Mouse (Mus musculus): ENCODE data around the gene Podxl2.

Gene Podxl2

DNA sequence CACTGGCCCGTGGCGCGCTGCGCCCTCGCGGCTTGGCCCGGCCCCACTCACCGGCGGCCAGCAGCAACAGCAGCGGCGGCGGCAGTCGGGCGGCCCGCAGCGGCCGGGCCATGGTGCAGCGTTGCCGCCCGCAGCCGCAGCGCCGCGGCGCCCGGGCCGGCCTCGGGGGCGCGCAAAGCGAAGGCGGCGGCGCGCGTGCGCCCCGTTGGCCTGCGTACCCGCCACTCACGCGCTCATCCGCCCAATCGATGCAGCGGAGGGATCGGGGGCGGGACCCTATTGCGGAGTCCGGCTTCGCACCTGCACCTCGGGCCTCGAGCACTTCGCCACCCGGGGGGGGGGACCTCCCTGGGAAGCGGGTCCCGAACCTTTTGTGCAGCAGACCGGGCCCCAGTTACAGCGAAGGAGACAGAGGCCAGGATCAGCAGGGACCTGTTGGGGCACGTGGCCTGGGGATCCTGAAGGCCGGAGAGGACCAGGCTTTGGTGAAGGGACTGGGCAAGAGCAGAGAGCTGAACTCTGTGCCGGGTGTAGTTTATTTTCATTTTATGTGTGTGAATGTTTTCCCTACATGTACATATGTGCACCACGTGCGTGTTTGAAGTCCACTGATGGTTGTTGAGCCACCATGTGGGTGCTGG is at the start of gene Podxl2:
TSS of gene Podxl2 (minus strand) at position 177 of the 641 bp plus-strand sequence.
- peak; percentile 15 to 25 for DNase-seq

DNA sequence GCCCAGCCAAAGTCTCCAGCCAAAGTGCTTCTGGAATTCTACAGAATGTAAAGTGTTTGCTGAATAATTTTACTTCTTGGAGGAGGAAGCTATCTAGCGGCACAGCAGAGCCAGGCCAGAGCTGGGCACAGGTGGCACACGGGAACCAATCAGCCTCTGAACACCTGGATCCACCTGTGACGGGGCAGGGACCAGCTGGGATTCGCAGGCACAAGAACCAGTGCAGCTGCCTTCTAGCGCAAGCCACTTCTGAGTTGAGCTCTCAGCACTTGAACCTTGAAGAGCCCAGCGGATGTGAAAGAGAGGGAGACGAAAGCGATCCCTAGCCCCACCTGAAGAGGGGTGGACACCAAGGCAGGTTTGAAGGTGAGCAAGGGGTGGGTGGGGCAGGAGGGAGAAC is 44.0 kb upstream of the Podxl2 start:
- DNase-seq: no peak

DNA sequence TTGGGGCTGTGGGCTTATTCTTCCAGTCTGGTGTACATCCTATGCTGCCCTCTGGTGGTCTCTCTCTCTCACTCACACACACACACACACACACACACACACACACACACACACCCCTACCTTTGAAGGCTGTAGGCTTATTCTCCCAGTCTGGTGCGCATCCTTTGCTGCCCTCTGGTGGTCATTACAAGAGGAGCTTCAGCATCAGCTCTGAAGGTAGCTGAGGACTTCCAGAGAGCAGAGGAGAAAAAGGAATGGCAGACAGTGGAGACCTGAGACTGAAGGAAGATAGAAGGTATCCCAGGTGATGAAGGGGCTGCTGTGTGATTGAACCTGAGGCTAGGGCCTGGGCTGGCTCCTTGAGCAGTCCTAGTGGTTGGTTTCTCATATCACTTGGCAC is 41.3 kb upstream of the Podxl2 start:
- peak; percentile 55 to 56 for DNase-seq

DNA sequence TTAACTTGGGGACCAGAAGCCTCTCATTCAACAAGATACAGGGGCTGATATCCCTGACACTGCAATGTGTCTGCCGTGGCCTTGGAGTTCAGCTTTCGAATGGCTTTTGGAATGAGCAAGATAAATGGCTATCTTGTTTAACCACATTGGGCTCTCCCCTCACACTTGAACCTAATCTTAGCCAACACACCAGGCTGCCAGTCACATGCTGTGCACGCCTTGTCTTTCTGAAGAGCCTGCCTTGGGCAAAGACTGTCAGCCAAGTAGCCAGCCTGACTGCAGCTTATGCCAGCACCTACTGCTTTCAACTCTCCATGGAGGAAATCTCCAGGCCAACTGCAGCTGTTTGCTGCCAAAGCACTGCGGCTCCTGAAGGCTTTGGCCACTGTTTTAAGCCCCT is 40.7 kb upstream of the Podxl2 start:
- DNase-seq: no peak

DNA sequence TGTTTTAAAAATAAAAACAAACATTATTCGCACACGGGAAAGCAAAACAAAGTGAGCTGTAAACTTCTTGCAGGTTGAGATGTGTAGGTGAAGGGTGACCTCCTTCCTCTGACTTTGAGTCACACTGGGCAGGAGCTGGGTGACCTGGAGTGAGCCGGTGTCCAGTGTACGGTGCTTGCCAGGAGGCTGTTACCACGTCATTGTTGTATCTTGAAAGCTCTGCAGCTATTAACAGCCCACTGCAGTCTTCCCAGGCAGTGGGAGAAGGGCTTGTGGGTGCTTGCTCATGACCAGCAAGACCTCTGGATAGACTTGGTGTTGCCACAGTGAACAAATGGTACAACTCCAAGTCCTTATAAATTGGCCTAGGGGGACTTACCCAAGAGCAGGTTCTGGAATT is 40.0 kb upstream of the Podxl2 start:
- no peak for DNase-seq

DNA sequence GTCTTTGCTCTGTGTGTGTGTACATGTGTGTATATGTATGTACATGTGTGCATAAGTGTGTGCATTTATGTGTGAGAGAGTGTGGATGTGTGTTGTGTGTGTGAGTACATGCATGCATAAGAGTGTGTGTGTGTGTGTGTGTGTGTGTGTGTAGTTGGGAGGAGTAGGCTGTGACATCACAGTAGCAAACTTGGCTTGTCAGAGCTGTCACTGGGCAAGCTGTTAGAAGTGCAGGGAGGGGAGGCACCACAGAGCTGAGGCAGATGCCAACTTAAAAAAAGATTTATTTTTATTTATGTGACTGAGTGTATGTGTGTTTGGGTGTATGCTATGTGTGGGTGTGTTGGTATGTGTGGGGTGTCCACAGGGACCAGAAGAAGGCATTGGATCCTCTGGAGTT is 38.6 kb upstream of the Podxl2 start:
- DNase-seq: no peak

DNA sequence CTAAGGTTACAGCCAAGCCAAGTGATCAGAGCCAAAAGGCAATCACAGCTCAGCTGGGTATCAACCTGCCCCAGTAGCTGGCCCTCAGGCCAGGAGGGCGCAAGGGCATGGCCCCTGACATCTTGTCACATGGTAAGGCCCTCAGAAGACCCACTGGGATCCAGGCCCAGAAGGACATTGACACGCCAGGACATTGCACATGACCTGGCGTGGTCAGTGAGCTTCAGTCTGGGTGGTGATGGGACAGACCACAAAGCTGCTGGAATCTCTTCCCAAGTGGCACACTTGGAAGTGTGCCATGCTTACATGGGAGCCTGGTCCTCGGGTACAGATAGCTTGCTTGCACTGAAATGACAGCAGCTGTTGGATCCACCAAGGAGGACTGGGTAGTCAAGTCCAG is 38.2 kb upstream of the Podxl2 start:
- DNase-seq: no peak

DNA sequence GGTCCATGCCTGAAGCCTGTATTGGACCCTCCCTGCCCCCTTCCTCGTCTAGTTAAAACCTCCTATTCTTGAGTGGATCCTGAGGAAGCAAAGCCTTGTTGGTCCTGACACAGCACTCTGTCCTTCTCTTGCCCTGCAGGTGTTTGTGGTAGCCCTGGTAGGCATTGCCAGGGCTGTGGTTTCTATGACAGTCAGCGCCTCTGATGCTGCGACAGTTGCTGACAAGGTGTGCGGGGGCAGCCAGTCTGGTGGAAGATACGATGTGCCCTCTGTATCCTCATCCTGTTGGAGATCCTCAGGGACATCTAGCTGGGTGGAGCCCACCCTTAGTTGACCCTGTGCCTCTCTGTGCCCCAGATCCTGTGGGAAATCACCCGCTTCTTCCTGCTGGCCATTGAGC is 34.3 kb upstream of the Podxl2 start:
- no peak for DNase-seq

DNA sequence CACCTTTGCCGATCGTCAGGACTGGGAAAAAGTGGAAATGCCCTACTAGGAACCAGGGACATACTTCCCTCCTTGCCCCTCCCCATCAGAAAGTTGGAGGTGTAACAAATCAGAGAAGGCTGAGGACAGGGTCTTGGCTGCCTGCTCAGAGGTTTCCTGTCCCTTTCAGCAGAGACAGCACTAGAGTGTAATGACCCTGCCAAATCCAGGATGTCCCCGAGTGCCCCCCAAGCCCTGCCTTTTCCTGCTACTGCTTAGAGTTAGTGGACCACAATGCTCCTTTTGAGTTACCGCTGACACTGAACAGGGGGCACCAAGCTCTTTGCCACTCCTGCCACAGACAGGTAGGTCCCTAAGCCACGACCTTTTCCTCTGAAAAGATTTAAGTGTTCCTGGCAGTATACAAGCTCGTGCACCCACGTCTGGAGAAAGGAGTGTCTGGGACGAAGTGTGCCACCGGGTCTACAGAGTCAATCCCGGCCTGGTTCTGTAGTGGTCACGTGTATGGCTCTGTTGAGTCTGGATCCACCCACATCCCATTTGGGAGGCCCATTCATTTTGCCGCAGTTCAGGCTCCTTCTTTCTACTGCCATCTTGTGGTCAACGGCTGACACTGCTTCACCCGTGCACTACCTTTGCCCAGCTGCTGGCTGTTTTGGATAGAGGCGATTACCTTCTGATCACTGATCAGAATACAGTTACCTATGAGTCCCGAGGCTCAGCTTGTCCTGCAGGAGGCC is 31.7 kb upstream of the Podxl2 start:
- peak; percentile 58 to 63 for DNase-seq

DNA sequence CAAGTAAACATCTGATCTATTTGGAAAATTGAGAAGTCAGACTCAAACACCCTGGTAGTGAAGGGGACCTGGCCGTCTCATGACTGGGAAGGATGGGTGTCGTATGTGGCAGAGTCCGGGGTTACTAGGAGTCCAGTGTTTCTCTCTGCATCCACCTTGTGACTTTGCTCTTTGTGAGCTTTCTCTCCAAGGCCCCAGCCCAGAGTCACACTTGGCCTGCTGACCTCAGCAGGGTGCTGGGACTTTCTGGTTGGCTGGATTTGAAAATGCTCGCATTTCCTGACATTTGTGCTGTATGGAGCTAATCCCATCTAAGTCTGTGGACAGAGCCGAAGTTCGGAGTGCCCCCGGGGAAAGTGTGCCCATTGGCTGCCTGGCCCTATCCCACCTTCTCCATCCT is 30.2 kb upstream of the Podxl2 start:
- DNase-seq: no peak

DNA sequence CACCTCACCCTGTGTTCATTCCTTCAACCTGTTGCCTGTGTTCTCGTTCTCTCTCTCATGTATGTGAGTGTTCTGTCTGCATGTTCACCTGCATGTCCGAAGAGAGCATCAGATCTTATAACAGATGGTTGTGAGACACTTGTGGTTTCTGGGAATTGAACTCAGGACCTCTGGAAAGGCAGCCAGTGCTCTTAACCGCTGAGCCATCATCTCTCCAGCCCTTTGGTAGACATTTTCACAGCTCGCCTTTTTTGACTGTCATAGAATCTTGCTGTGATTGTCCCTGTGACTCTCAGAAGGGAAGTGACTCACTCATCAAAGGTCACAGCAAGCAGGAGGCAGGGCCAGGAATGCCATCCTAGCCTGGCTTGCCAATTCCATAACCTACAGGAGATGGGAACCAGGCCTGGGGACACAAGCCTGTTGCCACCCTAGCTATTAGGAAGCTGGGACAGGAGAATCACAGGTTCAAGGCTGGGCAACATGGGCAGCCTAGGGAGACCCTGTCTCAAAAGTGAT is 29.7 kb upstream of the Podxl2 start:
- DNase-seq: no peak

DNA sequence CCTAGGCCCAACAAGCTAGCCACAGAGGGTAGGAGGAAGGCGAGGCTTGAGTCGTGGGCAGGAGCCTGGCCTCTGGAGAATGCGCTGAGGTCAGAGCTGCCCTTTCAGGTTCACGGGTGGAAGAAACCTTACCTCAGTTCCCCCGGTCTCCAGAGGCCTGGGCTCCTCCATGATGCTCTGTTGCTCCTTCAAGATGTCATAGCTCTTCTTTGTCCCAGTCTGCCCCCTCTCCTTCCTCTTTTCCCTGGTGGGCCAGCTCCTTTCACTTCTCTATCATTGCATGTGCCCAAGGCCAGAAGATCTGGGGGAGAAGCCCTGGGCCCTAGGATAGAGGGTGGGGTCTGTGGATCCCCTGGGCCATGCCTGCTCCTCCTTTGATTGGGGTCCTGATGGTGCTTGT is 28.9 kb upstream of the Podxl2 start:
- no peak for DNase-seq

DNA sequence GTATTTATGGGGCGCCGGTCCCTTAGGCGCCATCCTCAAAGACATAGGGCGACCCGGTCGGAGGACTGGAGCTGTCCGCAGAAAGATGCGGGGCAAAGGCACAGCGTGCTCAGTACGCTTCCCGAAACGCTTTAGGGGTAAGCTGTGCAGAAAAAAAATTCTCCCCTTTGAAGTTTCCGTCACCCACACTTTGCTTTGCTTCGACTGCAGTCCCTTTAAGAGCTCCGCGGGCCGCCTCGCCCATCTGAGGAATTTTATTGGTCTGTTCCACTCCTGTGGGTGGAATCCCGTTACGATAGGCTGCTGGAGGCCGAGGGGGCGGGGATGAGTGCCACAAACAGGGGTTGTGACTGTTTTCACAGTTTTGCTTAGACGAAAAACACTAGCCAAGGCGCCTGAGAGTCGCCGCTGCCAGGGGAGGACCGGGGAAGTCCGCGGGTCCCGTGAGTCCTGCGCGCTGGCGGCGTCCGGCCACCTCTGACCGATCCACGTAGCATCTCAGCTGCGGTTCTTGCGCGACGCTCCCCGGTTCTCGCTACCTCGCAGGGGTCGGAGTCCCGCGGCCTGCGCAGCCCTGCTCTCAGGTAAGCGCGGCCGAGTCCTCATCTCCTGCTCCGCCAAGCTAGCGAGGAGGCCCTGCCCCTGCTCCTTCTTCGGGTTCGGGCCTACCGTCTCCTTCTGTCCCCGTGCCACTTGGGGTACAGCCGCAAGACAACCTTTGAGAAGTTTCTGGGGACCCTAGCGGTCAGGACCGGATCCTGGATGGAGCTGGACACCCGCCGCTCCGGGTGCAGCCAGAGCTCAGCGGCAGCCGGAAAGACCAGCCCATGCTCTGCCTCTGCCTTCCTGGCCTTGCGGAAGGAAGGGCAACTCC is 27.3 kb upstream of the Podxl2 start, which contains the start of gene Tpra1:
TSS of gene Tpra1 (plus strand) at position 305 of the 874 bp plus-strand sequence.
- DNase-seq: peak; percentile 90 to 93

DNA sequence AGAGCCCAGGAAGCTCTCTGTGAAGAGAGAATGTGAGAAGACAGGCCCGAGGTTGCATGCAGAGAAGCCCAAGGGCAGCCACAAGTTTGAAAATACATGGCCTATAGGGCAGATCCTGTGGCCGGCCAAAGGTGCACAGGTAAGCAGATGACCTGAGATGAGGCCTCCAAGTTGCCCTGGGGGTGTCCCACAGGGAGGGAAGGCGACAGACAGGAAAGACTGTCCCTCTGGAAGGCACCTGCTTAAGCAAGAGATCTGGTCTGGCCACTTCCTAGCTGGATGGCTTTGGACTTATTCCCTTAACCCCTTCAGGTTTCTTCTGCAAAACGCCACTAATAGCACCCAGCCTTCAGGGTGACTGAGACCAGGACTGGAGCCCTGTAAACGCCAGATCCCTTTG is 26.6 kb upstream of the Podxl2 start:
- no peak for DNase-seq

DNA sequence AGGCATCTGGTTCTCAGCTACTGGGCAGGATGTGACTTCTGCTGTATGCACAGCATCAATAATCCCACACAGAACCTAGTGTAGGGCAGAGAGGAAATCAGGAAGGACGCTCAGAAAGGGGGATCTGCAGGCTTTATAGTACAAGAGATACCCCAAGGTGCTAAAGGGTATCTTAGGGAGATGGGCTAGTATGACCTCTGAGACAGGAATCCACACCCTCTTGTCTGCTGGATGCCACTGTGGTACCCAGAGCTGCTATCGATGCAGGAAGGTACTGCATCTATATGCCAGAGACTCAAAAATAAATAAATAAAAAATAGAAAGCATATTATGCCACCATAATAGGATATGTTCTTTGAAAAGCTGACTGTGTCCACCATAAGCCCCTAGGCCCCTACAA is 24.8 kb upstream of the Podxl2 start:
- no peak for DNase-seq

DNA sequence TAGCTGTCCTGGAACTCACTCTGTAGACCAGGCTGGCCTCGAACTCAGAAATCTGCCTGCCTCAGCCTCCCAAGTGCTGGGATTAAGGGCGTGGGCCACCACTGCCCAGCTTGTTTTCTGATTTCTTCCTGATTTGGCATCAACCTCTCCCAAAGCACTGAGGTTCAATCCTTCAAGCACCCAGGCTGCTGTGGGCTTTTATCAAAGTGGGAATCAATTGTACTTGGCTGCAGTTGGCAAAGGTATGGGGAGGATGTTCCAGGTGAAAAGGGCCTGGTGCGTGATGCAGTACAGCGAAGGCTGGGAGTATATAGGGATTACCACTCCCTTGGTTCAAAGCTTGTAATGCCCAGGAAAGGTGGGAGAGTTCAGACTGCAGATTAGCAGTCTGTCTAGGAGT is 24.2 kb upstream of the Podxl2 start:
- no peak for DNase-seq

DNA sequence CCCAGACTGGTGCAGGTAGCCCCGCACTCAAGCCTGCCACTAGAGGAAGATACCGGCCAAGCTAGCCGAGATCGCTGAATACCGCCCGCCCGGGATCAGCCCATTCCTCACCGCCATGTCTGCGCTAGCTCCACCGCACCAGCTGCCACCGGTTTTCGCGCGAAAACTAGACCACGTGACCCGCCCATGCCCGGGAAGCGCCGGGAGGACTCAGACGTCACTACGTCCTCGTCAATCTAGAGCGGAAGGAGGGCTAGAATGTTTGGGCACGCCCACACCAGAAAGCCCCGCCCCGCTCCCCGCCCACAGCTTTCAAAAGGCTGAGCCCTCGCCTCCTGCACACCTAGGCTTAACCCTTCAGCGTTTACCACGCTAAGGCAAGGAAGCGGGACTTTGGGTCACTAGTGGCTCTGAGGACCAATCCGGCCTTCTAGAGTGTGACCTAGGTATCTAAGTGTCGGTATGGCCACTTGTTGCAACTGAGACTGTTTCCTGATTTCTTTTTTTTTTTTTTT is 23.7 kb upstream of the Podxl2 start, which contains the start of gene Mcm2:
TSS of gene Mcm2 (minus strand) at position 247 of the 515 bp plus-strand sequence.
- DNase-seq: peak; percentile 97 to 98

DNA sequence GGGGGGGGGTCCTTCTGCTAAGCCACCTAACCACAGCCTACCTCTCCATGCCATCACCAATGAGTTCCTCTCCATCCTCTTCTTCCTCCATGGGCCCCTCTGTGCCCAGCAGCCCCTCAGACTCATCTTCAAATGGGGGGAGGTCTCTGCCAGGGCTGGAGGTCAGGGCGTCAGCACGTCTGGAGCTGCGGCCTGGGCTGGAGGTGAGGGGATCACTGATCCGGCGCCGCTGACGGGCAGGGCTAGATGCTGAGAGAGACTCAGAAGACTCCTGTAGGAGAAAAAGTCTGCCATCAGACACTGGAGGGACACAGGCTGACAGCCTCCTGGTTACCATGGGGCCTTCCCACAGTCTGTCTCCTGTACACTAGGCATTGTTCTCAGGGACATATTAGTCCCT is 22.4 kb upstream of the Podxl2 start:
- no peak for DNase-seq

DNA sequence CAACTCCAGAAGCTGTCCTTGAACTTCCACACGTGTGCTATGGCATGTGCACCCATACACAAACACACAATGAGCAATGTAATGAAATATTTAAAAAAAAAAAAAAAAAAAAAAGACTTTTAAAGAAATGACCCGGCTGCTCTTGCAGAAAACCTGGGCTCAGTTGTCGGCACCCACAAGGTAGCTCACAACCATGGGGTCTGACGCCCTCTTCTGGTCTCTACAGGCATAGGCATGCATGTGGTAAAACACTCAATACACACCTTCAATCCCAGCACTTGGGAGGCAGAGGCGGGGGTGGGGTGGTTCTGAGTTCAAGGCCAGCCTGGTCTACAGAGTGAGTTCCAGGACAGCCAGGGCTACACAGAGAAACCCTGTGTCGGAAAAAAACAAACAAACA is 21.1 kb upstream of the Podxl2 start:
- no peak for DNase-seq

DNA sequence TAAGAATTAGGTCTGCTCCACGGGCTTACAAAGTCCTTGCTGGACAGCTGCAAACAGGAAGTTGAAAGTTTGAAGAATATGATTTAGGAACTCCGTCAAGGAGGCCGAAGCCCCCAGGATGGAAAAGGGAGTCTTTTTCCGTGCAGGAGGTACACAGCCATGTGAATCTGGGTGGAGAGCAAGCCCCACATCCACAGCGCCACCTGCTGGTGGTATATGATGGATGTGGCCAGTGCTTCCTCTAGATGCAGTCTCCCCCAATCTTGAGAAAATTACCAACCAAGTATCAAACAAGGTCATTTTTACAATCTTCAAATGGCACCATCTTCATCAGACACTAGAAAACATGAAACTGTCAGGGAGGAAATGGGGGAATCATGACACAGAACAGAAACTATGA is 18.7 kb upstream of the Podxl2 start:
- DNase-seq: peak; percentile 78 to 79

DNA sequence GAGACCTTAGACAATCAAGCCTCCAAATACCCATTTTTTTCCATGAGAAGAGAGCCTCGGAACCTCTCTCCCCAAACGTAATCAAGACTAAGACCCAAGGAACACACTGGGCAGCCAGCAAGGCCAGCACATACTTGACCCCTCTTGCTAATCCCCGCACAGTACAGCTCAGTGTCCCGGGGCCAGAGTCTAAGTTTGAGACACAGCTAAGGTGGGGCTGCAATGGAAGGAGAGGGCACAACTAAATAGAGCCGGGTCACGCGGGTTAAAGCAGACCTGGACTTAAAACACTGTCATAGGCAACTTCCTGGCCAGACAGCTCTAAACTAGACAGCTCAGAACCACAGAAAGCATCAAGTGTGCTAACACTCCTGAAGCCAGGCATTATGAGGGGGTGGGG is 16.0 kb upstream of the Podxl2 start:
- DNase-seq: no peak

DNA sequence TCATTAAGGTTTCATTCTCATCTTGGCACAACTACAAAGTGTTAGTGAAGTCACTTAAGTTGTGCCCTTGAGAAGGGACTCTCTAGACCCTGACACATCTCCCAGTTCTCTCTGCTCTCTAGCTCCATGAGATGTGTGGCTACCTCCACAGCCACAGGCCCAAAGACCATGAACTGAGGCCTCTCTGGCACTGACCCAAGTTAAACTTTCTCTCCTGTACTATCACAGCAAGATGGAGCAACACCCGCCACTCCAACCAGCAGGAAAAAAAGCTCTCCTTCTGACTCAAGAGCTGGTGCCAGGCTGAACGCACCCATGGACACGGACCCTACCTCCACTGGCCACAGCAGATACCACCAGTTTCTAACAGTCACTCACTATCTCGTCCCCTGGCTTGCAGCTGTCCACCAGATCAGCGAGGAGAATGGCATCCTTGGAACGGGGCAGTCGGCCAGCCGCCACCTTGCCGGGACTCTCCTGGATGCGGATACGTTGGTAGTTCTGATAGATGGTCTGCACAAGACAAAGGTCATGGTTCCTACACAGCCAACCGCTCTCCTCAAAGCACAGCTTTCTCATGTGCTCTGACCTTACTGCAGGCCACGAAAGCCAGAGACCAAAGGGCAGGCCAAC is 14.7 kb upstream of the Podxl2 start:
- DNase-seq: no peak

All from B cell, adult 2 months (primary cell).